Mouse (Mus musculus): ENCODE data around the gene Foxn1.

DNA sequence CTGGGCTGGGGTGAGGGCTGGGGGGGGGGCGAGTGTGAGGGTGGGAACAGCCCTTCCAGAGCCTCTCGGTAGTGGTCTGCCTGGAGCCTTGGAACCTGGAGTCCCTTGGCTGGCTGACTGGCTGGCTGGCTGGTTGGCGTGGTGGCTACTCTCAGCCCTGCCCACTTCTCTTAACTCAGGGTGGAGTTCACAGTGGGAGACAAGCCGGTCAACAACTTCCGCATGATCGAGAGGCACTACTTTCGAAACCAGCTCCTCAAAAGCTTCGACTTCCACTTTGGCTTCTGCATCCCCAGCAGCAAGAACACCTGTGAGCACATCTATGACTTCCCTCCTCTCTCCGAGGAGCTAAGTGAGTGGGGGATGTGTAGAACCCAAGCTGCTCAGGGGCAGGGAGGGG is 38.5 kb downstream of the Foxn1 start:
- TF ChIP-seq CTCF (IDR thresholded peaks at IDR 0.05; ENCODE audit: extremely low read depth, insufficient read length, insufficient replicate concordance, low read depth, low read length) (no peak), POLR2A (IDR thresholded peaks at IDR 0.05; ENCODE audit: low read depth, low read length) (no peak)
